Mouse (Mus musculus) ES-CJ7 (cell line): ENCODE measurements at regions not wholly inside any gene's neighbourhood (a gene's known extent, or its start where the extent isn't known, plus 50 kb on each side); places are given as distances from the start of the nearest gene placed in this dataset.

ENCODE experiments used
- DNase-seq: peaks from one replicate; pipeline ENCODE4 v3.0.0; 2011; ENCODE audit warnings: low read depth, low spot score

- DNase-seq: no peak
These were observed 1380.4 kb upstream of the Cdh8 start for GRCm38 (mm10) chr8:100796628-100797027.

GRCm38 (mm10) chr8:100793951-100794350, 1377.7 kb upstream of the Cdh8 start:
- DNase-seq: no peak

DNA sequence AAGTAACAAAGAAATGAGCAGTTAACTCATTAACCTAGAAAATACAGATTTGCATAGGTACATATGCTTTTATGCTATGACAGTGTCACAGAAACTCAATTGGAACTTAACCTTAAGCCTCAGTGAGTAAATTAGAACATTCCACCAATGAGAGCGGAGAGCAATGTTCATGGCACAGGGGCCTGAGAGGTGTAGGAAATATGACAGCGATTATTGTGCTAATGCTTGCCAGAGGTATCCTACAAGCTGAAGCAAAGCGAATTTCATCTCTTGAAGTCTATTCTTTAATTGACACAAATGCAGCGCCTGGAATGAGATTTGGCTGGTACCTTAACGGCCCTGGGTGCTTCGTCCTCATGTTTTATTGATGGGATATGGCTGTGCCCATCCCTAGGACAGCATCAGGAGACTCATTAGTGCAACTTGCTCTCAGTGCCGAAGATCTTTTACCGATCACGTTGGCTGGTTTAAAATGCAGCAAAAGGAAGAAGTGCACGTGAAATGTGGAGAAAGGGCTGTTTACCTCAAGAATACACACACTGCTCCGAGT, 1374.4 kb upstream of the Cdh8 start:
- DNase-seq: no peak

GRCm38 (mm10) chr8:100788132-100788531, 1371.9 kb upstream of the Cdh8 start:
- no peak for DNase-seq

- peak; percentile 81 for DNase-seq
These were observed 1356.6 kb upstream of the Cdh8 start for GRCm38 (mm10) chr8:100772742-100773370.

- DNase-seq: no peak
These were observed 1353.3 kb upstream of the Cdh8 start for GRCm38 (mm10) chr8:100769617-100770016.

- peak; percentile 69 for DNase-seq
These were observed 1317.7 kb upstream of the Cdh8 start for GRCm38 (mm10) chr8:100733927-100734326.

DNA sequence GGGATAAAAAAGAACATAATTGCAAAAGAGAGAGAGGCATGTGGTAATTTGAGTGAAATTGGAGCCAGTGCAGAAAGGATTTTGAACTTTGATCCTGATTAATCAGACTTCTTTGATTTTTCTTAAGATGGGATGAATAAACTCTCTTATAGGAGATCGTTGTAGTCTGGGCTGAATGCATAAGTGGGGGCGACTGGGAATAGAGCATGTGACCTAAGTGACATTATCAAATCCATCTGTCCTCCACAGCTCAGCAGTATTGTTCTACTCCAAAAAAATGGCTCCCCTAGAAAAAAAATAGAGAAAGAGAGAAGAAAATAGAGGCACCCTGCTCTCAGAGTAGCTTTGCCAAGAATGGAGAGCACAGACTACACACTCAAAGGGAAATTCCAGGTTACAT, 1286.1 kb upstream of the Cdh8 start:
- DNase-seq: no peak

- DNase-seq: no peak
These were observed 1278.8 kb upstream of the Cdh8 start for GRCm38 (mm10) chr8:100695043-100695442.

- no peak for DNase-seq
These were observed 1262.3 kb upstream of the Cdh8 start for GRCm38 (mm10) chr8:100678580-100678979.
